Mouse (Mus musculus): ENCODE data around the gene Il17d. TPM values are rescaled to one million over a fixed set of nuclear protein-coding genes. Genes with fewer than 3 reads are reported as not detected.

Il17d gene
- total and polyA plus RNA-seq, 2 experiments = 0.17 TPM; not detected in 1

DNA sequence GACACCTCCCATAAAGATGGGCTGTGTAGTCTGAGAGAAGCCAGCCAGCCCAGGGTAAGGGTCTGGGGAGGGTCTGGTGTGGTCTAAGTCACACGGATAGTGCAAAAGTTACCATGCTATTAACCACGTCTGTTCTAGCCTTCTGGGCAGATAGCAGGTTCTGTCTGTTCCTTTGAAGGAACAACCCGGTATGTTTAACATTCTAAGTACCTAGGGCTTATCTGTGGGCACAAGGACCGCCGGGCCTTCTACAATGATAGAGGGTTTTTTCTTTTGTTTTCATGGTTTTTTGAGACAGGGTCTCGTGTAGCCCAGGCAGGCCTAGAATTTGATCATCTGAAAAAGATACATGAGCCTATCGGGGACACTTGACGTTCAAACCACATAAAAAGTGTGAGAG, 21.6 kb downstream of the Il17d start:
- Histone ChIP-seq H3K4me1 (ENCODE audit: control insufficient read depth, insufficient read depth, low read length) (no peaks in the 10 kb centered on the region), H3K36me3 (ENCODE audit: control insufficient read depth, insufficient read depth, low read length) (no peaks in the 10 kb centered on the region), H3K4me3 (ENCODE audit: insufficient read depth, low read depth, low read length) (no peak overlapping the region), H3K9ac (ENCODE audit: low read depth, low read length) (no peak overlapping the region), H3K79me2 (ENCODE audit: control insufficient read depth, insufficient read depth, low read length) (no peaks in the 10 kb centered on the region), H3K27ac (replicated peaks; ENCODE audit: insufficient read depth, low read depth, low read length) (no peak overlapping the region), H3K27me3 (ENCODE audit: control insufficient read depth, insufficient read depth, low read length) (no peaks in the 10 kb centered on the region)
- 87% methylated on average over 8 of the region's 8 CpGs for WGBS
- no peak for DNase-seq (ENCODE audit: extremely low read depth, low read depth, low spot score)
- TF ChIP-seq POLR2A (IDR thresholded peaks at IDR 0.05; ENCODE audit: extremely low read depth, insufficient read depth, low read length) (no peak), CTCF (IDR thresholded peaks at IDR 0.05; ENCODE audit: low read depth, low read length) (no peak)

DNA sequence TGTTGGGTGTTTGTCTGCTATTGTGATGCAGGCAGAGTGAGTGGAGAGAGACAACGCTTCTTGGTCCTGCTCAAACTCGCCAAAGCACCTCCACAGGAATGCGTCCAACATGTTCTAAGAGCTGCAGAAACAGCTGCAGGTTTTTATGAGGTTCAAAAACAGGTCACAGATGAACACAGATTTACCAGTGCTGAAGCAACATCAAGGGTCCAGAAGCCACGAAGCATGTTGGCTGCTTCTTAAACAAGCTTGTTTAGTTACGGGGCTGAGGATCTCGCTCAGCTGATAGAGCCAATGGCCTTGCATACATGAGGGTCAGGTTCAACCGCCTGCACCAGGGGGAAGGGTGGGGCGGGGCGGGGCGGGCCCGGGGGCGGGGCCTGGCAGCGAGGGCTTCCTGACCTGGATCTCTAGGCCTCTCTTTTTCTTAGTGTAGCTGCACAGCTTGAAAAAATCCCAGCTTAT, 22.0 kb downstream of the Il17d start:
- Histone ChIP-seq H3K79me2 (ENCODE audit: control insufficient read depth, insufficient read depth, low read length) (no peaks in the 10 kb centered on the region), H3K4me1 (ENCODE audit: control insufficient read depth, insufficient read depth, low read length) (no peaks in the 10 kb centered on the region), H3K4me3 (ENCODE audit: insufficient read depth, low read depth, low read length) (no peak overlapping the region), H3K9ac (ENCODE audit: low read depth, low read length) (no peak overlapping the region), H3K27ac (replicated peaks; ENCODE audit: insufficient read depth, low read depth, low read length) (no peak overlapping the region), H3K27me3 (ENCODE audit: control insufficient read depth, insufficient read depth, low read length) (no peaks in the 10 kb centered on the region), H3K36me3 (ENCODE audit: control insufficient read depth, insufficient read depth, low read length) (no peaks in the 10 kb centered on the region)
- 21% methylated on average over 13 of the region's 13 CpGs for WGBS
- peak; percentile 46 for DNase-seq (ENCODE audit: extremely low read depth, low read depth, low spot score)
- no peak for TF ChIP-seq CTCF (IDR thresholded peaks at IDR 0.05; ENCODE audit: low read depth, low read length)
- no peak for TF ChIP-seq POLR2A (IDR thresholded peaks at IDR 0.05; ENCODE audit: extremely low read depth, insufficient read depth, low read length)

DNA sequence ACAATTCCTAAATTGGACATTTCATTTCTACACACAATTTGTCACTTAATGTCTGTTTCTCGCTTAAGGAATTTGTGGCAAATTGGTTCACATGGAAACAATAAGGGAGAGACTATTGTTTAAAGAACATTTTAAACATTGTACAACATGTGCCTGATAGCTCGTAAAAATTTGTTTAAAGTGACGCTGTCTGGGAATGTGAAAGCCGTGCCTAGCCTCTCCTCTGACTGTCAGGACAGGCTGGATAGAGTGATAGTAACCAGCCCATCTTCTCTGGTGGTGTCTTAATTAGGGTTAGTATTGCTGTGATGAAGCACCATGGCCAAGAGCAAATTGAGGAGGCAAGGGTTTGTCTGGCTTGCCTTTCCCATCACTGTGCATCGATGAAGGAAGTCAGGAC, 22.5 kb downstream of the Il17d start:
- WGBS = 90% methylated on average over 5 of the region's 5 CpGs
- no peak for DNase-seq (ENCODE audit: extremely low read depth, low read depth, low spot score)

DNA sequence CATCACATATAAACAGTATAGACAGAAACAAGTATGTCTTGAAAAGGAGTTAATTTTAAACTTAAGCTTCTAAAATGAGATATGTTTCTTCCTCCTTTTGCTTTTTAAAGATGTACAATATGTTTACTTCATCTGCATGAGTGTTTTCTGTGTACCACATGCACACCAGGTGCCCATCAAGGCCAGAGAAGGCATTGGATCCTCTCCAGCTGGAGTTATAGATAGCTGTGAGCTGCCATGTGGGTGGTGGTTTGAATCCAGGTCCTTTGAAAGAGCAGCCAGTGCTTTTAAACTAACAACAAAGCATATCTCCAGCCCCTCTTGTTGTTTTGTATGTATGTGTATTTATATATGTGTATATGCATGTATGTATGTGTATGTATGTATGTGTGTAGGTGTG, 28.4 kb downstream of the Il17d start:
- TF ChIP-seq POLR2A (IDR thresholded peaks at IDR 0.05; ENCODE audit: extremely low read depth, insufficient read depth, low read length) (no peak), CTCF (IDR thresholded peaks at IDR 0.05; ENCODE audit: low read depth, low read length) (no peak)
- DNase-seq (ENCODE audit: extremely low read depth, low read depth, low spot score) = no peak
- Histone ChIP-seq H3K79me2 (ENCODE audit: control insufficient read depth, insufficient read depth, low read length) (no peaks in the 10 kb centered on the region), H3K36me3 (ENCODE audit: control insufficient read depth, insufficient read depth, low read length) (no peaks in the 10 kb centered on the region; the same call in 1 of the 2 replicates), H3K27me3 (ENCODE audit: control insufficient read depth, insufficient read depth, low read length) (no peaks in the 10 kb centered on the region), H3K9ac (ENCODE audit: low read depth, low read length) (no peak overlapping the region), H3K27ac (replicated peaks; ENCODE audit: insufficient read depth, low read depth, low read length) (no peak overlapping the region), H3K4me1 (ENCODE audit: control insufficient read depth, insufficient read depth, low read length) (no peaks in the 10 kb centered on the region), H3K4me3 (ENCODE audit: insufficient read depth, low read depth, low read length) (no peak overlapping the region)

More for the DNA sequence above, 22.5 kb downstream of the Il17d start:
- Histone ChIP-seq H3K27ac (replicated peaks; ENCODE audit: insufficient read depth, low read depth, low read length) (no peak overlapping the region), H3K4me3 (ENCODE audit: insufficient read depth, low read depth, low read length) (no peak overlapping the region), H3K9ac (ENCODE audit: low read depth, low read length) (no peak overlapping the region), H3K36me3 (ENCODE audit: control insufficient read depth, insufficient read depth, low read length) (no peaks in the 10 kb centered on the region), H3K4me1 (ENCODE audit: control insufficient read depth, insufficient read depth, low read length) (no peaks in the 10 kb centered on the region), H3K79me2 (ENCODE audit: control insufficient read depth, insufficient read depth, low read length) (no peaks in the 10 kb centered on the region), H3K27me3 (ENCODE audit: control insufficient read depth, insufficient read depth, low read length) (no peaks in the 10 kb centered on the region)
- TF ChIP-seq CTCF (IDR thresholded peaks at IDR 0.05; ENCODE audit: low read depth, low read length) = no peak
- TF ChIP-seq POLR2A (IDR thresholded peaks at IDR 0.05; ENCODE audit: extremely low read depth, insufficient read depth, low read length) = no peak

DNA sequence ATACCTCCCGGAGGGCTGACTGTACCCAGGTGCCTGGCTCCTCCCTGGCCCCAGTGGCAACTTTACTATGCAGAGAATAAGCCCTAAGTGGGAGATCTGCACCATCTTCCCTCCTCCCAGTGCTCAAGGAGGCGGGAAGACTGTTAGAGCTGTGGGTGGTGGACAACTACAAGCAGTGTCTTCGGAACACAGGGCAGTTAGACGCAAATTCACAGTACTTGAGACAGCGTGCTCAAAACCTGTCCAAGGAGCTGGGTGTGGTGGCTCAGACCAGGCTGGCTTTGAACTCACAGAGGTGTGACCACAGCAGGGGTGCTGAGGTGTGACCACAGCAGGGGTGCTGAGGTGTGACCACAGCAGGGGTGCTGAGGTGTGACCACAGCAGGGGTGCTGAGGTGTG, 29.9 kb downstream of the Il17d start:
- no peak overlapping the region for H3K4me3 ChIP-seq (ENCODE audit: insufficient read depth, low read depth, low read length)
- no peaks in the 10 kb centered on the region for H3K4me1 ChIP-seq (ENCODE audit: control insufficient read depth, insufficient read depth, low read length)
- H3K36me3 ChIP-seq (ENCODE audit: control insufficient read depth, insufficient read depth, low read length) = no peaks in the 10 kb centered on the region; the same call in 1 of the 2 replicates
- DNase-seq (ENCODE audit: extremely low read depth, low read depth, low spot score) = no peak
- H3K27ac ChIP-seq (replicated peaks; ENCODE audit: insufficient read depth, low read depth, low read length) = no peak overlapping the region
- no peak overlapping the region for H3K9ac ChIP-seq (ENCODE audit: low read depth, low read length)
- WGBS = 97% methylated on average over 5 of the region's 5 CpGs
- H3K79me2 ChIP-seq (ENCODE audit: control insufficient read depth, insufficient read depth, low read length) = no peaks in the 10 kb centered on the region
- no peaks in the 10 kb centered on the region for H3K27me3 ChIP-seq (ENCODE audit: control insufficient read depth, insufficient read depth, low read length)
- TF ChIP-seq POLR2A (IDR thresholded peaks at IDR 0.05; ENCODE audit: extremely low read depth, insufficient read depth, low read length) = no peak

DNA sequence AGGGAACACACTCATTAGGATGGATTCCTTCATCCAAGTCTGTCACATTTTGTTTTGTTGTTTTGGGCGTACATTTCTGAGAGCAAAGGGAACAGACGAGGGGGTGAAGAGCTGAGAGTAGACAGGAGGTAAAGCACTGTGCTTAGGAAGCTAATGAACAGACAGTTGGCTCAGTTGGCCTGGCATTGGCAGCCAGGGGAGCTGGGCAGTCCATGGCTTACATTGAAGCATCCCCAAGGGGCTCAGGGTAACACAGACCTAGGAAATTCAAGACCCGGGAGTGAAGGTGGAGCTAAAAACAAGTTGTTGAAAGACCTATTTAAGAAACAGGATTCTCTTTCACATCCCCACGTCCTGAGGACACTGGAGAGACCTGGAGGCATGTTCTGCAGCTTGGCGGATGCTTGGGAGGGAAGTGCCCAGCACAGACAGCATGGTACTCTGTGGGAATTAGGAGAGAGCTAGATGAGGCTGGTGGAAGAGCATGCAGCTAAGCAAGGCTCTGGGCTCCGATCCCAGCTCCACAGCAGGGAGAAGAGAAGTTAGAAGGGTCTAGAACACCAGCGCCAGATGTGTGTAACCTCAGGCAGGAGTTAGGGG, 31.0 kb downstream of the Il17d start:
- 97% methylated on average over 7 of the region's 7 CpGs for WGBS
- Histone ChIP-seq H3K79me2 (ENCODE audit: control insufficient read depth, insufficient read depth, low read length) (no peaks in the 10 kb centered on the region), H3K36me3 (ENCODE audit: control insufficient read depth, insufficient read depth, low read length) (no peaks in the 10 kb centered on the region; the same call in 1 of the 2 replicates), H3K9ac (ENCODE audit: low read depth, low read length) (no peak overlapping the region), H3K27me3 (ENCODE audit: control insufficient read depth, insufficient read depth, low read length) (no peaks in the 10 kb centered on the region), H3K27ac (replicated peaks; ENCODE audit: insufficient read depth, low read depth, low read length) (no peak overlapping the region), H3K4me3 (ENCODE audit: insufficient read depth, low read depth, low read length) (no peak overlapping the region), H3K4me1 (ENCODE audit: control insufficient read depth, insufficient read depth, low read length) (no peaks in the 10 kb centered on the region)
- DNase-seq (ENCODE audit: extremely low read depth, low read depth, low spot score) = no peak
- TF ChIP-seq POLR2A (IDR thresholded peaks at IDR 0.05; ENCODE audit: extremely low read depth, insufficient read depth, low read length) (no peak), CTCF (IDR thresholded peaks at IDR 0.05; ENCODE audit: low read depth, low read length) (no peak)

Data from liver, adult 2 months (tissue).